Mouse (Mus musculus): ENCODE results near the gene Hspbp1. TPM values are rescaled to one million over a fixed set of nuclear protein-coding genes. Genes with fewer than 3 reads are reported as not detected.
A peak's percentile ranks its signal among the peaks of the same experiment; 100 is the strongest.

Gene Hspbp1
- 141 and 156 TPM in 2 replicates for polyA plus RNA-seq (2014; fragmentation: Nextera tagmentation; extraction: Ambion mirVana)

GRCm38 (mm10) chr7:4684632-4685417 lies at the start of gene Hspbp1:
Hspbp1 (minus strand) TSS chr7:4685068.
- ATAC-seq (peak; percentile 99), DNase-seq (ENCODE audit: low spot score) (peak; percentile 98)
- Histone ChIP-seq H3K27ac (ENCODE audit: low read depth, low read length) (peak within 1 kb of the TSS; percentile 63), H3K4me3 (ENCODE audit: low read depth, low read length) (peak within 1 kb of the TSS; percentile 67), H3K4me1 (ENCODE audit: control insufficient read depth, insufficient read depth, low read length) (peaks cover 5% of the 10 kb centered on the region), H3K36me3 (ENCODE audit: control insufficient read depth, insufficient read depth, low read length) (peaks cover 11% of the 10 kb centered on the region), H3K9me3 (replicated peaks; ENCODE audit: control insufficient read depth, low read length) (no peaks in the 10 kb centered on the region), H3K9ac (ENCODE audit: low read length) (peak within 1 kb of the TSS; percentile 59), H3K4me2 (ENCODE audit: low read length) (peak within 1 kb of the TSS; percentile 75), H3K27me3 (replicated peaks; ENCODE audit: control insufficient read depth, insufficient read depth, low read length) (no peaks in the 10 kb centered on the region)
- whole genome bisulfite sequencing: under 1% methylated on average over 32 of the region's 32 CpGs

GRCm38 (mm10) chr7:4732968-4733392 lies 48.1 kb upstream of the Hspbp1 start:
- DNase-seq (ENCODE audit: low spot score) (no peak), ATAC-seq (no peak)
- 77% methylated on average over 6 of the region's 6 CpGs for WGBS
- Histone ChIP-seq H3K36me3 (ENCODE audit: control insufficient read depth, insufficient read depth, low read length) (no peaks in the 10 kb centered on the region), H3K4me1 (ENCODE audit: control insufficient read depth, insufficient read depth, low read length) (no peaks in the 10 kb centered on the region), H3K4me3 (ENCODE audit: low read depth, low read length) (no peak overlapping the region), H3K9me3 (replicated peaks; ENCODE audit: control insufficient read depth, low read length) (no peaks in the 10 kb centered on the region), H3K27me3 (replicated peaks; ENCODE audit: control insufficient read depth, insufficient read depth, low read length) (no peaks in the 10 kb centered on the region), H3K27ac (ENCODE audit: low read depth, low read length) (no peak overlapping the region), H3K4me2 (ENCODE audit: low read length) (no peak overlapping the region), H3K9ac (ENCODE audit: low read length) (no peak overlapping the region)

- no peak overlapping the region for H3K9ac ChIP-seq (ENCODE audit: low read length)
- 88% methylated on average over 5 of the region's 5 CpGs for WGBS
Measured at GRCm38 (mm10) chr7:4731090-4731489, 46.2 kb upstream of the Hspbp1 start.

GRCm38 (mm10) chr7:4725169-4725568 lies 40.3 kb upstream of the Hspbp1 start, which contains the start of gene Tmem150b:
Tmem150b (minus strand) TSS chr7:4725249.
- H3K4me3 ChIP-seq (ENCODE audit: low read depth, low read length): no peak within 1 kb of the TSS
- no peaks in the 10 kb centered on the region for H3K9me3 ChIP-seq (replicated peaks; ENCODE audit: control insufficient read depth, low read length)
- H3K36me3 ChIP-seq (ENCODE audit: control insufficient read depth, insufficient read depth, low read length): no peaks in the 10 kb centered on the region
- no peak within 1 kb of the TSS for H3K9ac ChIP-seq (ENCODE audit: low read length)
- no peaks in the 10 kb centered on the region for H3K4me1 ChIP-seq (ENCODE audit: control insufficient read depth, insufficient read depth, low read length)
- ATAC-seq (no peak), DNase-seq (ENCODE audit: low spot score) (no peak)
- H3K27ac ChIP-seq (ENCODE audit: low read depth, low read length): no peak within 1 kb of the TSS
- 85% methylated on average over 7 of the region's 7 CpGs for WGBS
- no peaks in the 10 kb centered on the region for H3K27me3 ChIP-seq (replicated peaks; ENCODE audit: control insufficient read depth, insufficient read depth, low read length)
- H3K4me2 ChIP-seq (ENCODE audit: low read length): no peak within 1 kb of the TSS

More at GRCm38 (mm10) chr7:4731090-4731489, 46.2 kb upstream of the Hspbp1 start:
- Histone ChIP-seq H3K27ac (ENCODE audit: low read depth, low read length) (no peak overlapping the region), H3K4me3 (ENCODE audit: low read depth, low read length) (no peak overlapping the region), H3K4me2 (ENCODE audit: low read length) (no peak overlapping the region), H3K36me3 (ENCODE audit: control insufficient read depth, insufficient read depth, low read length) (no peaks in the 10 kb centered on the region), H3K27me3 (replicated peaks; ENCODE audit: control insufficient read depth, insufficient read depth, low read length) (no peaks in the 10 kb centered on the region), H3K9me3 (replicated peaks; ENCODE audit: control insufficient read depth, low read length) (no peaks in the 10 kb centered on the region), H3K4me1 (ENCODE audit: control insufficient read depth, insufficient read depth, low read length) (no peaks in the 10 kb centered on the region)
- ATAC-seq: no peak
- DNase-seq (ENCODE audit: low spot score): no peak

- H3K9me3 ChIP-seq (replicated peaks; ENCODE audit: control insufficient read depth, low read length): no peaks in the 10 kb centered on the region
- H3K4me2 ChIP-seq (ENCODE audit: low read length): no peak overlapping the region
- H3K27me3 ChIP-seq (replicated peaks; ENCODE audit: control insufficient read depth, insufficient read depth, low read length): no peaks in the 10 kb centered on the region
- H3K9ac ChIP-seq (ENCODE audit: low read length): no peak overlapping the region
- DNase-seq (ENCODE audit: low spot score) (no peak), ATAC-seq (no peak)
- H3K4me1 ChIP-seq (ENCODE audit: control insufficient read depth, insufficient read depth, low read length): no peaks in the 10 kb centered on the region
- no peak overlapping the region for H3K4me3 ChIP-seq (ENCODE audit: low read depth, low read length)
- 87% methylated on average over 3 of the region's 3 CpGs for WGBS
- H3K36me3 ChIP-seq (ENCODE audit: control insufficient read depth, insufficient read depth, low read length): no peaks in the 10 kb centered on the region
- H3K27ac ChIP-seq (ENCODE audit: low read depth, low read length): no peak overlapping the region
Measured at GRCm38 (mm10) chr7:4724359-4724758, 39.5 kb upstream of the Hspbp1 start.

GRCm38 (mm10) chr7:4723508-4723907 lies 38.6 kb upstream of the Hspbp1 start:
- peak overlapping the region; percentile 19 for H3K4me3 ChIP-seq (ENCODE audit: low read depth, low read length)
- peak overlapping the region; percentile 42 for H3K9ac ChIP-seq (ENCODE audit: low read length)
- peak; percentile 72; the same call in 1 of the 2 replicates for ATAC-seq
- 34% methylated on average over 12 of the region's 12 CpGs for WGBS
- H3K9me3 ChIP-seq (replicated peaks; ENCODE audit: control insufficient read depth, low read length): no peaks in the 10 kb centered on the region
- no peaks in the 10 kb centered on the region for H3K27me3 ChIP-seq (replicated peaks; ENCODE audit: control insufficient read depth, insufficient read depth, low read length)
- no peaks in the 10 kb centered on the region for H3K36me3 ChIP-seq (ENCODE audit: control insufficient read depth, insufficient read depth, low read length)
- no peak overlapping the region for H3K27ac ChIP-seq (ENCODE audit: low read depth, low read length)
- peak overlapping the region; percentile 43 for H3K4me2 ChIP-seq (ENCODE audit: low read length)
- H3K4me1 ChIP-seq (ENCODE audit: control insufficient read depth, insufficient read depth, low read length): no peaks in the 10 kb centered on the region
- peak; percentile 63 for DNase-seq (ENCODE audit: low spot score)

GRCm38 (mm10) chr7:4719276-4719675 lies 34.4 kb upstream of the Hspbp1 start:
- WGBS: 83% methylated on average over 3 of the region's 3 CpGs
- no peak for ATAC-seq
- Histone ChIP-seq H3K9ac (ENCODE audit: low read length) (no peak overlapping the region), H3K4me3 (ENCODE audit: low read depth, low read length) (no peak overlapping the region), H3K36me3 (ENCODE audit: control insufficient read depth, insufficient read depth, low read length) (peaks cover 29% of the 10 kb centered on the region), H3K4me1 (ENCODE audit: control insufficient read depth, insufficient read depth, low read length) (no peaks in the 10 kb centered on the region), H3K27ac (ENCODE audit: low read depth, low read length) (no peak overlapping the region), H3K9me3 (replicated peaks; ENCODE audit: control insufficient read depth, low read length) (no peaks in the 10 kb centered on the region), H3K4me2 (ENCODE audit: low read length) (no peak overlapping the region), H3K27me3 (replicated peaks; ENCODE audit: control insufficient read depth, insufficient read depth, low read length) (no peaks in the 10 kb centered on the region)
- DNase-seq (ENCODE audit: low spot score): no peak

- no peaks in the 10 kb centered on the region for H3K27me3 ChIP-seq (replicated peaks; ENCODE audit: control insufficient read depth, insufficient read depth, low read length)
- no peak overlapping the region for H3K4me3 ChIP-seq (ENCODE audit: low read depth, low read length)
- ATAC-seq (no peak), DNase-seq (ENCODE audit: low spot score) (no peak)
- peaks cover 52% of the 10 kb centered on the region for H3K36me3 ChIP-seq (ENCODE audit: control insufficient read depth, insufficient read depth, low read length)
- no peak overlapping the region for H3K4me2 ChIP-seq (ENCODE audit: low read length)
- H3K9ac ChIP-seq (ENCODE audit: low read length): no peak overlapping the region
- no peak overlapping the region for H3K27ac ChIP-seq (ENCODE audit: low read depth, low read length)
- WGBS: 71% methylated on average over 6 of the region's 6 CpGs
- no peaks in the 10 kb centered on the region for H3K4me1 ChIP-seq (ENCODE audit: control insufficient read depth, insufficient read depth, low read length)
- no peaks in the 10 kb centered on the region for H3K9me3 ChIP-seq (replicated peaks; ENCODE audit: control insufficient read depth, low read length)
Measured at GRCm38 (mm10) chr7:4716955-4717354, 32.1 kb upstream of the Hspbp1 start.

GRCm38 (mm10) chr7:4712594-4712993 lies 27.7 kb upstream of the Hspbp1 start:
- Histone ChIP-seq H3K4me1 (ENCODE audit: control insufficient read depth, insufficient read depth, low read length) (no peaks in the 10 kb centered on the region), H3K36me3 (ENCODE audit: control insufficient read depth, insufficient read depth, low read length) (peaks cover 95% of the 10 kb centered on the region), H3K4me2 (ENCODE audit: low read length) (no peak overlapping the region), H3K9ac (ENCODE audit: low read length) (no peak overlapping the region), H3K27ac (ENCODE audit: low read depth, low read length) (no peak overlapping the region), H3K9me3 (replicated peaks; ENCODE audit: control insufficient read depth, low read length) (no peaks in the 10 kb centered on the region), H3K27me3 (replicated peaks; ENCODE audit: control insufficient read depth, insufficient read depth, low read length) (no peaks in the 10 kb centered on the region), H3K4me3 (ENCODE audit: low read depth, low read length) (no peak overlapping the region)
- 88% methylated on average over 3 of the region's 3 CpGs for WGBS
- ATAC-seq (no peak), DNase-seq (ENCODE audit: low spot score) (no peak)
